Mouse (Mus musculus) hindbrain, embryonic 13.5 days (tissue): Measurements from ENCODE around the gene Notch4. TPM values are rescaled to one million over a fixed set of nuclear protein-coding genes. Genes with fewer than 3 reads are reported as not detected.

ENCODE experiments used
- ATAC-seq: fragments of 200-750 bp; cut with Nextera tagmentation; 2 replicates; pipeline ENCODE4 v1.8.0; 2017; ENCODE audit warnings: moderate TSS enrichment; ENCODE audit not compliant: low FRiP score
- H3K27ac ChIP-seq: fragments of 300-500 bp; sonication (generic); 2 replicates; pipeline ENCODE4 v1.5.1; 2015; ENCODE audit warnings: inconsistent platforms, mild to moderate bottlenecking, moderate library complexity
- H3K27me3 ChIP-seq: fragments of 300-500 bp; sonication (generic); 2 replicates; pipeline ENCODE4 v1.6.1; 2015; ENCODE audit warnings: mild to moderate bottlenecking, inconsistent platforms
- H3K36me3 ChIP-seq: fragments of 300-500 bp; sonication (generic); 2 replicates; pipeline ENCODE4 v1.6.1; 2015; ENCODE audit warnings: mild to moderate bottlenecking, inconsistent platforms
- H3K4me1 ChIP-seq: fragments of 300-500 bp; sonication (generic); replicated peaks from 2 replicates; pipeline ENCODE4 v1.6.1; 2015; ENCODE audit warnings: inconsistent platforms
- H3K4me2 ChIP-seq: fragments of 300-500 bp; sonication (generic); 2 replicates; pipeline ENCODE4 v1.6.1; 2015; ENCODE audit warnings: inconsistent platforms, mild to moderate bottlenecking, moderate library complexity
- H3K4me3 ChIP-seq: fragments of 300-500 bp; sonication (generic); 2 replicates; pipeline ENCODE4 v1.5.1; 2015; ENCODE audit warnings: mild to moderate bottlenecking, inconsistent platforms
- H3K9ac ChIP-seq: fragments of 300-500 bp; sonication (generic); 2 replicates; pipeline ENCODE4 v1.6.1; 2015; ENCODE audit warnings: mild to moderate bottlenecking, inconsistent platforms
- H3K9me3 ChIP-seq: fragments of 300-500 bp; sonication (generic); 2 replicates; pipeline ENCODE4 v1.6.1; 2016; ENCODE audit warnings: inconsistent platforms
- WGBS: fragments of 180-500 bp; shearing (Covaris S2); methylation state at CpG from one replicate; pipeline ENCODE4 v1.1.7; 2015; 5-methylcytosine and 5-hydroxymethylcytosine counted together
- polyA plus RNA-seq: library from polyadenylated mRNA; unstranded; fragments of >200 nt; fragmentation: Nextera tagmentation; extraction: Ambion mirVana; gene quantifications from 2 replicates; pipeline ENCODE4 v1.2.1, GENCODE M21; 2015

Gene Notch4
- polyA plus RNA-seq, 1 experiment from 2014 or later: 8.4 TPM

DNA sequence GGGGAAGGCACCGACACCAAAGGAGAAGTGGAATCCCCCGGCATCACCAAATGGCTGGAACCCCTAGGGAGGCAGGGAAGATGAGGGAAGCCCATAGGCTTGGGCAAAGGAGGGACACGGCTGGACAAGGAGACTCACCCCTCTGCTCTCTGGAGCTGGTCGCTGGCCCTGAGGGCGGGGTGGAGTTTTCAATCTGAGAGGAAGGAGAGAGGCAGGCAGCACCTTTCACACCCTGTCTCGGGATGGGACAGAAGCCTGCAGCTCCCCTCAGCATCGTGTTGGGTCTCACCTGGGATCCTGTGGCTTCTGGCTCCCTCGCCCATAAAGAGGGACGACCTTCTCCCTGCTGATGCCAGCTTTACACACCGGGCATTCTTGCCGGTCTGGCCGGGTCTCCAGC, 37.7 kb downstream of the Notch4 start:
- WGBS: 90% methylated on average over 12 of the region's 12 CpGs
- Histone ChIP-seq H3K4me1 (peaks cover 35% of the 10 kb centered on the region), H3K4me2 (peak overlapping the region; percentile 63), H3K27me3 (no peaks in the 10 kb centered on the region), H3K9ac (peak overlapping the region; percentile 86), H3K36me3 (peaks cover 25% of the 10 kb centered on the region), H3K4me3 (peak overlapping the region; percentile 69), H3K9me3 (no peaks in the 10 kb centered on the region), H3K27ac (no peak overlapping the region)
- no peak for ATAC-seq

DNA sequence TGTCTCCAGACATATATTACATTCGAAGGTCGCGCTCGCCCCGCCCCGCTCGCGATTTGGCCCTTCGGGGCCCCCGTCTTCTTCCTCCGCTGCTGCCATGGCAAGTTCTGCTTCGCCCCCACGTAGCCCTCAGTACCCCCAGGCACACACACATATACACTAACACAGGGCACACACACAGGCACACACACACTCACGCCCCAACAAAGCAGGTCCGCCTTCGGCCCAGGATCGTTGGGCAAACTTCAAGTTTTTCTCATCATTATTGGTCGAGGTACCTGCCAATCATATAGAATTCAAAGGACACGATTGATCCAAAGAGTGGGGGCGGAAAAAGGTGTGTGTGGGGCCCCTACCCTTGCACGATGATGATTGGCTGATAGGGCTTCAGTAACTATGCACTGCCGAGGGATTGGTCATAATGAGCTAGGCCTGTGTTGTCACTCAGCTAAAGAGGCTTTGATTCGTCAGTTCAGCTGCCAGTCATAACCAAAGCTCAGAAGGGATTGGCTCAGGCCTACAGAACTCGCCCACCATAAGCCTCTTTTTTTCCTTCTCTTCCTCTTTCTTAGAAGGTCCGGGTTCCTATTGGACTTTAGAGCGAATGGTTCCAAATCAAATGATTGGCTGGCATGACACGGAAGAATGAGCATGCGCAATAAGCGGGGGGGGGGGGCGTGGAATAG, 39.5 kb downstream of the Notch4 start, which contains the start of gene Rnf5:
TSS of gene Rnf5 (minus strand) at position 316 of the 686 bp plus-strand sequence.
- Histone ChIP-seq H3K4me3 (peak within 1 kb of the TSS; percentile 92), H3K9me3 (no peaks in the 10 kb centered on the region), H3K27me3 (no peaks in the 10 kb centered on the region), H3K4me1 (peaks cover 49% of the 10 kb centered on the region), H3K9ac (peak within 1 kb of the TSS; percentile 99), H3K36me3 (peaks cover 25% of the 10 kb centered on the region), H3K27ac (peak within 1 kb of the TSS; percentile 94), H3K4me2 (peak within 1 kb of the TSS; percentile 99)
- WGBS: under 1% methylated on average over 30 of the region's 30 CpGs
- ATAC-seq: peak; percentile 95

DNA sequence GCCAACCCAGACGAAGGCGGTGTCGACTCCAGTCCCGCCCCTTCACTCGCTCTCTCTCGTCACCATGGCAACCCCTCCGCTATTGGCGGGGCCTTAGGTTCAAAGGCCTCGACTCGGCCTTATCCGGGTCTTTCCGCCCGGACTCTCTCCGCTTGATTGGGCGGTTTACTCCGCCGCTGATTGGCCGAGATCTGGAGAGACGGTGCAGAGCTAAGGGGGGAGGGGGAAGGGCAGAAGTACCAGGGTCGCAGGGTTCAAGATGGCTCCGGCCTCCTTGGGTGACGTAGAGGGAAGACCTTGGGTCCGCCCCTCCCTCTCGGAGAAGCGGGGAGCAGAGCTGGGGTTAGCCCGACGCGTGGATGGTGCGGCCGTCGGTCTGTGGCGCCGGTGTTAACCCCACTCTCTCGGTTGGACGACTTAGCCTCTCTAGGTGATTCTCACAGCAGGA, 40.0 kb downstream of the Notch4 start, which contains the start of gene Agpat1:
TSS of gene Agpat1 (plus strand) at position 202 of the 448 bp plus-strand sequence.
- H3K36me3 ChIP-seq: peaks cover 25% of the 10 kb centered on the region
- peaks cover 54% of the 10 kb centered on the region for H3K4me1 ChIP-seq
- H3K9ac ChIP-seq: peak within 1 kb of the TSS; percentile 99
- H3K4me3 ChIP-seq: peak within 1 kb of the TSS; percentile 92
- ATAC-seq: peak; percentile 89
- no peaks in the 10 kb centered on the region for H3K27me3 ChIP-seq
- H3K9me3 ChIP-seq: no peaks in the 10 kb centered on the region
- peak within 1 kb of the TSS; percentile 99 for H3K4me2 ChIP-seq
- whole genome bisulfite sequencing: under 1% methylated on average over 34 of the region's 35 CpGs
- H3K27ac ChIP-seq: peak within 1 kb of the TSS; percentile 94

DNA sequence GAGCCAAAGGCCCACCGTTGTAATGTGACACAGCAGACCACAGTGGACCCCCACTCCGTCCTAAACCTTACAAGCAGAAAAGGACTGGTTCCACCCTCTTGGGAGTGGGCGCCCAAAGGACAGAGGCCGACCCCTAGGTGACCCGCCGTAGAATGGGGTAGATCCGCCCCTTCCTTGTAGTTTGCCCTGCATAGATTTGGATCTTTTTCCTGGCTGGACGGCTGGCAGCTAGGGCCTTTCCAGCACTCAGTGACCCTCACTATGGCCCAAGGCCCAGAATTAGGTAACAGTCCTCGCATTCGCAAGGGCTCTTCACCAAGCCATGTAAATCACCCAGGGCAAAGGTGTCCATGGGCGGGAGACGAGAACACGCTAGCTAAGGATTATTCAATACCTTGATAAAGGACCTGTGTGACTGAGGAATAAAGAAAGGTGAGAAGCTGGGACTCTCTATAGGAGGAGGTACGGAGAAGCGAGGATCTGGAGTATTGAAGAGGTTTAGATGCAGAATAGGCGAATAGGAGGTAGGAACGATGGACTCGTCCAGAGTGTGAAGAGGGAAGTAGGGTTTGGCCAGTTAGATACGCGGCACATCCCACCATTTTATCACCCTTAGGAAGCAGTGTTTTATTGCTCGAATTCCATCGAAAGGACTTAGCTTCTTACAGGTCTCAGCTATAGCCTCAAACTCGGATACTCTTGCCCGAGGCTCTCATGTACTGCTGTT, 40.6 kb downstream of the Notch4 start:
- H3K4me1 ChIP-seq: peaks cover 59% of the 10 kb centered on the region
- H3K4me2 ChIP-seq: peak overlapping the region; percentile 99
- ATAC-seq: no peak
- no peaks in the 10 kb centered on the region for H3K9me3 ChIP-seq
- WGBS: 14% methylated on average over 24 of the region's 24 CpGs
- peak overlapping the region; percentile 99 for H3K9ac ChIP-seq
- peak overlapping the region; percentile 92 for H3K4me3 ChIP-seq
- peak overlapping the region; percentile 94 for H3K27ac ChIP-seq
- H3K27me3 ChIP-seq: no peaks in the 10 kb centered on the region
- H3K36me3 ChIP-seq: peaks cover 22% of the 10 kb centered on the region

DNA sequence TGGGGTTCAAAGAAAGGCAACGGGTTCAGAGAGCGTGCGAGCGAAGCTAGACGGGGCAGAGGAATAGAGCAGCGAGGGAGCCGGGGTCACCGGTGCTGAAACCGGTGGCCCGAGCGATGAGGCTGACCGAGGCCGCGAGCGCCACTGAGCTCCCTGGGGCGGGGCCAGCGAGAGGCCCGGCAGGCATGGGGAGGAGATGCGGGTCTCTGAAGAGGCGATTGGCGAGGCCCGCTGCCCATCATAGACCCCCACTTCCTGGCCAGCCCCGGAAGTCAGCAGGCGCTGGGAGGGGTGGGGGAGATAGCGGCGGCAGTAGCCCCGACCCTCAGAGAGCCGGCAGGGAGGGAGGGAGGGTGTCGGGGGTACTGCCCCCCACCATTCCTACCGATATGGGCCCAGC, 41.5 kb downstream of the Notch4 start:
- ATAC-seq: peak; percentile 32
- H3K27ac ChIP-seq: peak overlapping the region; percentile 94
- no peaks in the 10 kb centered on the region for H3K9me3 ChIP-seq
- peaks cover 21% of the 10 kb centered on the region for H3K36me3 ChIP-seq
- H3K4me3 ChIP-seq: peak overlapping the region; percentile 92
- WGBS: 0% methylated on average over 28 of the region's 30 CpGs
- peak overlapping the region; percentile 99 for H3K4me2 ChIP-seq
- H3K27me3 ChIP-seq: no peaks in the 10 kb centered on the region
- peaks cover 59% of the 10 kb centered on the region for H3K4me1 ChIP-seq
- H3K9ac ChIP-seq: peak overlapping the region; percentile 99

DNA sequence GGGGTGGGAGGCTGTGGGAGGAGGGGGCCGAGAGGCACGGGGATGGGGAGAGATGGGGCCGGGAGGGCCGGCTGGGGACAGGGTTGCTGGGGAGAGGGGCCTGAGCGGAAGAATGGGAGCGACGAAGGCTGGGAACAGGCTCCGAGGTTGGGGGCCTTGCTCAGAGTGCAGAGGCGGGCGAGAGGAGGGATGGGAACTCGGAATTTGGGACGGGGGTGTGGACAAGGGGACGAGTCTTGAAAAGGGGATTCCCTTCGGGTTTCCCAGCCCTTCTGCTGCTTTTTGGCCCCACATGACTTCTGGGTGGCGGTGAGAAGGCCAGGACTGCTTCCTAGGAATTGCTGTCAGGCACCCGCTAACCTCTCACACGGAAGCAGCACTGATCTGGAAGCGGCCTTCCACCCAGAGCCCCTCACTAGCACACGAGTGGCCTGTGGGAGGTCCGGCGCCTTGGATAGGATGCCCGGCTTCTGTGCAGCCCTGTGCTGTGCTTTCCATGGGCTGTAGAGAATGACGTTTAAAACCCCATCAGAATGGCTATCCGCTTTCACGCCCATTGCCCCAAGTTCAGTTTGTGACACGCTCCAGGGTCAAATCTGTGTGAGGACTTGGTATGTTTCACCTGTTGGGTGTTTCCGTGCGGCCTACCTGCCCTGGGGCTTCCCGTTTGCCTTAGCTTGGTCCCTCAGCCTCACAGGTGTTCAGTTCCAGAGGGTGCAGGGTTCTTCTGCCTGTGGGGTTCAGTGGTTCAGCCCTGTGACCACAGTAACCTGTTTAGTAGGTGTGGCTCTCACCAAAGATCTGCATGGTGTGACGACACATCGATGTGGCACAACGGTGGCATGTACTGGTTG, 42.3 kb downstream of the Notch4 start:
- H3K4me3 ChIP-seq: peak overlapping the region; percentile 92
- H3K4me1 ChIP-seq: peaks cover 59% of the 10 kb centered on the region
- no peaks in the 10 kb centered on the region for H3K27me3 ChIP-seq
- peak overlapping the region; percentile 99 for H3K9ac ChIP-seq
- WGBS: 17% methylated on average over 31 of the region's 32 CpGs
- H3K4me2 ChIP-seq: peak overlapping the region; percentile 99
- ATAC-seq: no peak
- peak overlapping the region; percentile 94 for H3K27ac ChIP-seq
- no peaks in the 10 kb centered on the region for H3K9me3 ChIP-seq
- peaks cover 22% of the 10 kb centered on the region for H3K36me3 ChIP-seq

DNA sequence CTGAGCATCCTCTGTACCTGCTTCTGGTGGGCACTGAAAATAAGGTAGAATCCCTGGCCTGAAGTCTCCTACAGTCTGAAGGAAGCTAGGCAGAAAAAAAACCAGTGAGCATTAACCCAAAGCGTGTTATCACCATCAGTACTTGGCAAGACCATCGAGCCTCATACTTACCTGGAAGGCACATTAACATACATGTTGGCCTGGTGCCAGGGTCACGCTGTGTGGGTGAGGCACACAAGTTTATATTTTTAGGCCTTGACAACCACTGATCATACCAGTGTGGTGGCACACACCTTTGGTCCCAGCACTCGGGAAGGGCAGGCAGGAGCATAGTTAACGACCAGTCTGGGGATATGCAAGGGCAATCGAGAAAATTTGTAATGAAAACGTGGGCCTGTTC, 43.9 kb downstream of the Notch4 start:
- Histone ChIP-seq H3K9me3 (no peaks in the 10 kb centered on the region), H3K27me3 (no peaks in the 10 kb centered on the region), H3K9ac (peak overlapping the region; percentile 56; the same call in 1 of the 2 replicates), H3K36me3 (peaks cover 32% of the 10 kb centered on the region), H3K4me3 (peak overlapping the region; percentile 92; the same call in 1 of the 2 replicates), H3K27ac (no peak overlapping the region), H3K4me1 (peaks cover 45% of the 10 kb centered on the region), H3K4me2 (no peak overlapping the region)
- ATAC-seq: no peak
- WGBS: 91% methylated on average over 7 of the region's 7 CpGs

DNA sequence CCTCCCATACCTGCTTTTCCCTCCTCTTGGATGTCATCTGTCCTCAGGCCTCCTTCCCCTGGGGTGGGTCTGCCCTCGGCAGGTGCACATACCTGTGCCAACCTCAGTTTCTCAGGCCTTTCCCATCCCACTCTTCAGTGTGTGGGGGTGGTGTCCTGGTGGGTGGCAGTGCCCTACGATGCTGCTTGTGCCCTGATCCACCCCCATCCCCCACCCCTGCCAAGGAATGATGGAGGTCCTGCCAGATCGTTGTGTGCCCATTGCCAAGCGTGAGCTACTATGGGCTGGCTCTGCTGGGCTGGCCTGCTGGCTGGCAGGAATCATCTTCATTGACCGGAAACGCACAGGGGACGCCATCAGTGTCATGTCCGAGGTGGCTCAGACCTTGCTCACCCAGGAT, 47.0 kb downstream of the Notch4 start:
- no peak overlapping the region for H3K4me2 ChIP-seq
- 88% methylated on average over 8 of the region's 8 CpGs for WGBS
- H3K4me1 ChIP-seq: peaks cover 33% of the 10 kb centered on the region
- H3K4me3 ChIP-seq: no peak overlapping the region
- no peak overlapping the region for H3K27ac ChIP-seq
- no peaks in the 10 kb centered on the region for H3K27me3 ChIP-seq
- peaks cover 63% of the 10 kb centered on the region for H3K36me3 ChIP-seq
- 0 out of 2 replicates have a peak overlapping the region, but pooled peaks have one; percentile 13 for H3K9ac ChIP-seq
- no peaks in the 10 kb centered on the region for H3K9me3 ChIP-seq
- ATAC-seq: no peak

DNA sequence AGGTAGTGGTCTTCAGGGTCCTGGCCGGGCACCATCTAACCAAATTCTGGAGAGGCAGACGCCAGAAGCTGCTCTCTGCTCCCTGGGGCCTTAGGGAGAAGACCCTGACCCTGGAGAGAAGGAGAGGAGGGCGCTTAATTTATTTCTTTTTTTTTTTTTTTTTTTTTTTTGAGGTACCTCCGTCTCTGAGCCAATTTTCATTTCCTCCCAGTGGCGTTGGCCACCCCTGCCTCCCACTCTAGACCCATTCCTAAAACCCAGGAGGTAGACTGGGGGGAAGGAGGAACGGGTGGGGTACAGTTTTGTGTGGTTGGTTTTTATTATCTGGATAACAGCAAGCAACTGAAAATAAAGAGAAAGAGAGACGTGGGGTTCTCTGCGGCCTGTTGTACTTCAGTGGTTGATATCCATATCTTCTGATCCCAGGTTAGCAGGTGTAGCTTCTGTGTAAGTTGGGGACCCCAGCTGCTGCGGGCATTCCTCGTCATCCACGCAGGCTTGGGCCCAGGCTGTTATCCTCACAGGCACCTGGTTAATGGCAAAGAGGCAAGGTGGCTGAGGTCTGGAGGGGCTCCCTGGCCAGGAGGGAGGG, 49.1 kb downstream of the Notch4 start:
- Histone ChIP-seq H3K4me2 (no peak overlapping the region), H3K27ac (no peak overlapping the region), H3K9me3 (no peaks in the 10 kb centered on the region), H3K4me1 (peaks cover 14% of the 10 kb centered on the region), H3K36me3 (peaks cover 76% of the 10 kb centered on the region), H3K4me3 (no peak overlapping the region), H3K9ac (no peak overlapping the region), H3K27me3 (no peaks in the 10 kb centered on the region)
- no peak for ATAC-seq
- 91% methylated on average over 10 of the region's 11 CpGs for WGBS

DNA sequence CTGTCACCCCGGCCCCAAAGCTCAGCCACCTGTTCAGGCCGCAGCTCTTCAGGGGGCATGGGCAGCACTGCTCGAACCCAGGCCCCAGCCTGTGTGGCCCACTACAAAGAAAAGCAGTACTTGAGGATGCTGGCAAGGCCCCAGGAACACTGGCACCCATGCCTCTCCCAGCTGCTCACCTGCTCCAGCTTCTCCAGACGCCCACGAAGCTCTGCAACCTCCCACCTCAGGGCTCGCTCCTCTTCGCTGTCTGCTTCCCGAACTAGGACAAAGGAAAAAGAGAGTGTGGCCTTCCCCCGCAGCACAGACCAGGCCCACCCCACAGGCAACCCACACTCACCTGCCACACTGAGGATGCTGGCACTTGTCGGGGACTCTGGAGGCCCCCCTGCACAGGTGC, 49.8 kb downstream of the Notch4 start:
- no peaks in the 10 kb centered on the region for H3K27me3 ChIP-seq
- H3K4me3 ChIP-seq: no peak overlapping the region
- H3K9ac ChIP-seq: no peak overlapping the region
- H3K27ac ChIP-seq: no peak overlapping the region
- peaks cover 7% of the 10 kb centered on the region for H3K4me1 ChIP-seq
- H3K9me3 ChIP-seq: no peaks in the 10 kb centered on the region
- no peak for ATAC-seq
- peaks cover 76% of the 10 kb centered on the region for H3K36me3 ChIP-seq
- WGBS: 85% methylated on average over 10 of the region's 10 CpGs
- no peak overlapping the region for H3K4me2 ChIP-seq

DNA sequence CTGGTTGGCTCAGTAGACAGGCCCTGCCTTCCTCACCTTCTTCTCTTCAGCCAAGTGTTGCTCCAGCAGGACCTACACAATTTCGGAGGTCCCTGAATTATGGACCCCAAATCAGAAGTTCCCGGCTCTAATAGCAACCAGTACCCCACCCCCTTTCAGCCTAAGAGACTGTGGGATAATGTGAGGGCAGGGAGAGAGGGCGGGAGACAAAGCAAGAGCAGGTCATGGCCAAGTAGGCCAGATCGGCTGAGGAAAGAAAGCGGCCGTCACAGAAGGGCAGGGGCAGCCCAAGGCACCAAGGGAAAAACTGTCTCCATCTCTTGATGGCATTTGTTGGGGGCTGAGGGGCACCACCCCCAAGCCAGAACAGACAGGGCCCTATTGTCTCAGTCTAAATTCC, 51.8 kb downstream of the Notch4 start, which contains the start of gene Egfl8:
TSS of gene Egfl8 (minus strand) at position 101 of the 400 bp plus-strand sequence.
- Histone ChIP-seq H3K4me2 (peak within 1 kb of the TSS; percentile 13; the same call in 1 of the 2 replicates), H3K9ac (peak within 1 kb of the TSS; percentile 11; the same call in 1 of the 2 replicates), H3K36me3 (peaks cover 77% of the 10 kb centered on the region), H3K4me3 (no peak within 1 kb of the TSS), H3K27me3 (no peaks in the 10 kb centered on the region), H3K4me1 (no peaks in the 10 kb centered on the region), H3K9me3 (no peaks in the 10 kb centered on the region), H3K27ac (peak within 1 kb of the TSS; percentile 41; the same call in 1 of the 2 replicates)
- WGBS: 54% methylated on average over 6 of the region's 6 CpGs
- no peak for ATAC-seq
